Mouse (Mus musculus): Measurements from ENCODE around the gene Gm3298. TPM values are rescaled to one million over a fixed set of nuclear protein-coding genes. Genes with fewer than 3 reads are reported as not detected.
"Not testable (repeated sequence)": the region's sequence is repeated elsewhere in the genome, so short reads cannot be mapped to it uniquely, and the experiment has no call there.

Gm3298 gene
- polyA plus RNA-seq (2012; rRNA removed): not detected in 2 replicates

DNA sequence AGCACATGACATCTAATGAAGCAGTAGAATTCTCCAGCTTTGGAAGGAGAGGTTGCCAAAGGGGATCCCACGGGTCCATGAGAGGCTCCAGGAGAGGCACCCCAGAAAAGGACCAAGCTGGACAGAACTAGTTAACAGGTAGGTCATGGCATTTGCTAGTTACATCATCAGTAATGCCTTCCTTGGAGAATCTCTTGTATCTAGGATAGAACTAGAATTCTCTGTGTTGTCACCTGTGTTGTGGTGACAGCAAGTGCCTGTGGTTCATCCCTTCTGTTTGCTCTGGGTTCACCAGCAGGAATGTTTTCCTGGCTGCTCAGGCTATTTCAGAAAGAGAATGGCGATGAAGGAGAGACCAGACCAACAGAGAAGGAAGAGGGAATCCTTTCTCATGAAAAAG is at the start of gene Gm3298:
Gene Gm3298, plus strand, starts transcription at position 301 of the 400 bp plus-strand sequence.
- not testable (repeated sequence) for DNase-seq; H3K4me1 ChIP-seq (ENCODE audit: control insufficient read depth, insufficient read depth, low read length); H3K4me3 ChIP-seq (replicated peaks; ENCODE audit: extremely low read depth, low read depth, low read length)
- 84% methylated on average over 1 of the region's 2 CpGs for WGBS

DNA sequence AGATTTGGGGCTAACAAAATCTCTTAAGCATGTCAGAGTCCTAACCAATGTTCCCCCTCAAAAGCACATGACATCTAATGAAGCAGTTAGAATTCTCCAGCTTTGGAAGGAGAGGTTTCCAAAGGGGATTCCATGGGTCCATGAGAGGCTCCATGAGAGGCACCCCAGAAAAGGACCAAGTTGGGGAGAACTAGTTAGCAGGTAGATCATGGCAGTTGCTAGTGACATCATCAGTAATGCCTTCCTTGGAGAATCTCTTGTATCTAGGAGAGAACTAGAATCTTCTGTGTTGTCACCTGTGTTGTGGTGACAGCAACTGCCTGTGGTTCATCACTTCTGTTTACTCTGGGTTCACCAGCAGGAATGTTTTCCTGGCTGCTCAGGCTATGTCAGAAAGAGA is 32.1 kb upstream of the Gm3298 start, which contains the start of gene Gm8297:
Gene Gm8297, plus strand, starts transcription at position 301 of the 400 bp plus-strand sequence.
- not testable (repeated sequence) for H3K4me3 ChIP-seq (replicated peaks; ENCODE audit: extremely low read depth, low read depth, low read length); DNase-seq; H3K4me1 ChIP-seq (ENCODE audit: control insufficient read depth, insufficient read depth, low read length)

GRCm38 (mm10) chr14:5050329-5050728 is 34.6 kb downstream of the Gm3298 start, which contains the start of gene 4930555G01Rik:
TSS of gene 4930555G01Rik (plus strand) at chr14:5050629.
- not testable (repeated sequence) for DNase-seq; H3K4me3 ChIP-seq (replicated peaks; ENCODE audit: extremely low read depth, low read depth, low read length); H3K4me1 ChIP-seq (ENCODE audit: control insufficient read depth, insufficient read depth, low read length)
- WGBS: no CpG with 5 or more reads among the region's 3 CpGs

Other genes with a start within 250 kb of the Gm3298 start
- gene Gm9602, start 239.6 kb upstream of the Gm3298 start, polyA plus RNA-seq (2012; rRNA removed): not detected in 2 replicates
- not detected in 2 replicates for gene Gm3269, start 177.8 kb upstream of the Gm3298 start, polyA plus RNA-seq (2012; rRNA removed)
- gene Gm3264, start 160.3 kb upstream of the Gm3298 start, polyA plus RNA-seq (2012; rRNA removed): not detected in 2 replicates
- not detected in 2 replicates for gene Gm3278, start 123.5 kb upstream of the Gm3298 start, polyA plus RNA-seq (2012; rRNA removed)
- gene Gm8297, start 32.0 kb upstream of the Gm3298 start, polyA plus RNA-seq (2012; rRNA removed): not detected in 2 replicates
- not detected in 2 replicates for gene 4930555G01Rik, start 34.7 kb downstream of the Gm3298 start, polyA plus RNA-seq (2012; rRNA removed)
- not detected in 2 replicates for gene Gm8281, start 55.1 kb downstream of the Gm3298 start, polyA plus RNA-seq (2012; rRNA removed)
- not detected in 2 replicates for gene Gm8279, start 115.6 kb downstream of the Gm3298 start, polyA plus RNA-seq (2012; rRNA removed)
- gene Gm3317, start 148.6 kb downstream of the Gm3298 start, polyA plus RNA-seq (2012; rRNA removed): not detected in 2 replicates
- not detected in 2 replicates for gene Gm8271, start 169.9 kb downstream of the Gm3298 start, polyA plus RNA-seq (2012; rRNA removed)
- gene Gm3526, start 244.7 kb downstream of the Gm3298 start, polyA plus RNA-seq (2012; rRNA removed): not detected in 2 replicates